Mouse (Mus musculus) embryonic facial prominence, embryonic 10.5 days (tissue): ENCODE results near the gene Erc2. TPM values are rescaled to one million over a fixed set of nuclear protein-coding genes. Genes with fewer than 3 reads are reported as not detected.

Experiments used
- DNase-seq: peaks from one replicate; pipeline ENCODE4 v3.0.0-alpha.2; 2017; ENCODE audit warnings: low spot score
- H3K27ac ChIP-seq: fragments of 300-500 bp; sonication (generic); replicated peaks from 2 replicates; pipeline ENCODE4 v1.5.1; 2016; ENCODE audit warnings: mild to moderate bottlenecking
- H3K27me3 ChIP-seq: fragments of 300-500 bp; sonication (generic); replicated peaks from 2 replicates; pipeline ENCODE4 v1.6.1; 2016; ENCODE audit warnings: low read depth, mild to moderate bottlenecking; ENCODE audit not compliant: poor library complexity, severe bottlenecking
- H3K36me3 ChIP-seq: fragments of 300-500 bp; sonication (generic); replicated peaks from 2 replicates; pipeline ENCODE4 v1.6.1; 2016; ENCODE audit warnings: mild to moderate bottlenecking, moderate library complexity
- H3K4me1 ChIP-seq: fragments of 300-500 bp; sonication (generic); 2 replicates; pipeline ENCODE4 v1.6.1; 2016
- H3K4me3 ChIP-seq: fragments of 300-500 bp; sonication (generic); 2 replicates; pipeline ENCODE4 v1.5.1; 2016; ENCODE audit warnings: mild to moderate bottlenecking, moderate library complexity
- H3K9me3 ChIP-seq: fragments of 300-500 bp; sonication (generic); 2 replicates; pipeline ENCODE4 v1.6.1; 2016; ENCODE audit warnings: mild to moderate bottlenecking
- WGBS: fragments of 180-500 bp; shearing (Covaris S2); methylation state at CpG from one replicate; pipeline ENCODE4 v1.1.7; 2016; 5-methylcytosine and 5-hydroxymethylcytosine counted together
- polyA plus RNA-seq: library from polyadenylated mRNA; unstranded; fragments of >200 nt; fragmentation: Nextera tagmentation; extraction: Ambion mirVana; gene quantifications from 2 replicates; pipeline ENCODE4 v1.2.1, GENCODE M21; 2016

The Erc2 gene
- polyA plus RNA-seq, 1 experiment from 2014 or later, result 7.2 TPM

DNA sequence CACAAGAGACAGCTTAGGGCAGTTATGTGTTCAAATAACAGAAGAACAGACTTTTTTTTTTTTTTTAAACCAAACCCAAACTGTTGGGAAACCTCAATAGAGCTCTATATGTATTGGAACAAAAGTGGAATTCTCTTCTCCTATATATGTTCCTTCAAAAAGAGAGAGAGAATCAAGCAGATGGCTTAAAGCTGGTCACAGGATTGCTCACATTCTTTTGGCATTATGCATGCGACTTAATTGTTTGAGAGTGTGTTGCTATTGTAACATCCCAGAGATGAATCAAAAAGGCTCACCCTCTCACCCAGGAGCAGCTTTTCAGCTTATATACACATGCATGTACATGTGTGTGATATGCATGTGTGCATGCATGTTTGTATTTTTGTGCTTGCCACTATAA is 903.3 kb downstream of the Erc2 start:
- H3K4me1 ChIP-seq, result peaks cover 20% of the 10 kb centered on the region
- no peaks in the 10 kb centered on the region for H3K27me3 ChIP-seq
- H3K27ac ChIP-seq, result no peak overlapping the region
- DNase-seq, result no peak
- WGBS, result 75% methylated on average over 1 of the region's 1 CpGs
- peaks cover 41% of the 10 kb centered on the region for H3K36me3 ChIP-seq
- no peaks in the 10 kb centered on the region for H3K9me3 ChIP-seq
- H3K4me3 ChIP-seq, result no peak overlapping the region

Other genes with a start within 250 kb of the Erc2 start
- 13.3 and 14.4 TPM in 2 replicates for gene Fam208a, start 193.6 kb upstream of the Erc2 start, polyA plus RNA-seq
- 15.8 and 16.3 TPM in 2 replicates for gene Ccdc66, start 114.0 kb upstream of the Erc2 start, polyA plus RNA-seq